Mouse (Mus musculus): ENCODE measurements around the gene Cers2. TPM values are rescaled to one million over a fixed set of nuclear protein-coding genes. Genes with fewer than 3 reads are reported as not detected.

Cers2 gene
- total and polyA plus RNA-seq, 3 experiments = 134 to 357 (median 307) TPM

- Histone ChIP-seq H3K36me3 (ENCODE audit: control insufficient read depth in 1 of 2, insufficient read depth in 2 of 2, low read length in 2 of 2) (peaks cover 8 to 13% of the 10 kb centered on the region in 2 experiments), H3K27me3 (ENCODE audit: control insufficient read depth in 1 of 2, insufficient read depth in 2 of 2, low read length in 2 of 2) (no peaks in the 10 kb centered on the region), H3K9me3 (replicated peaks; ENCODE audit: insufficient read depth, low read length) (no peaks in the 10 kb centered on the region), H3K4me1 (ENCODE audit: control insufficient read depth in 1 of 2, insufficient read depth in 2 of 2, low read length in 2 of 2) (peaks cover 6 to 17% of the 10 kb centered on the region in 2 experiments; a peak in 3 of 4 replicates), H3K4me3 (ENCODE audit: control insufficient read depth in 1 of 2, insufficient read depth in 1 of 2, low read depth in 2 of 2, low read length in 2 of 2) (no peak overlapping the region), H3K79me2 (ENCODE audit: control insufficient read depth, insufficient read depth, low read length, poor library complexity) (no peaks in the 10 kb centered on the region), H3K27ac (ENCODE audit: control insufficient read depth, low read depth, low read length) (no peak overlapping the region), H3K9ac (ENCODE audit: control insufficient read depth, low read depth, low read length, poor library complexity, severe bottlenecking) (no peak overlapping the region)
- DNase-seq (ENCODE audit: low read depth, low spot score) = no peak
- TF ChIP-seq RCOR1 (IDR thresholded peaks at IDR 0.05; ENCODE audit: low read depth, low read length) (peak; percentile 70), GATA1 (IDR thresholded peaks at IDR 0.05; ENCODE audit: low read depth, low read length) (0 out of 2 replicates have a peak, but pooled peaks have one; percentile 11), USF1 (IDR thresholded peaks at IDR 0.05; ENCODE audit: low read depth, low read length) (no peak)
These were observed 13.3 kb upstream of the Cers2 start for GRCm38 (mm10) chr3:95301204-95301796.

DNA sequence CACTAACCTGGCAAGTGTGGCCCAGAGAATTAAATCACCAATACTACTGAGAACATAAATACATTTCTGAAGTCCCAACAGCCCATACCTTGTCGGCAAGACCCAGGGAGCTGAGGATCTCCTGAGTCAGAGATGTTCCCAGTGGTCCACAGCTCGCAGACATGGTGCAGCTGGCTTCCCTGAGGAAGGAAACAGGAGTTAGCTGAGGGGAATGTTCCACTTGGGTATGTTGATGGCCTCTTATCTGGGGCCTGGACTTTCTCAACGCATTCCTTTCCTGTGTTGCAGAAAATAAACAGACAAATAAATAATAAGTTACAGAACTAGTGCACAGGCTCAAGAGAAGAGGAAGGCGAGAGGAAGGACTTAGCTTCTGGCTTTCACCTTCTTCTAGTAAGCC lies 8.3 kb upstream of the Cers2 start:
- no peak overlapping the region for H3K9ac ChIP-seq (ENCODE audit: control insufficient read depth, low read depth, low read length, poor library complexity, severe bottlenecking)
- no peak overlapping the region for H3K4me3 ChIP-seq (ENCODE audit: control insufficient read depth in 1 of 2, insufficient read depth in 1 of 2, low read depth in 2 of 2, low read length in 2 of 2)
- no peaks in the 10 kb centered on the region for H3K27me3 ChIP-seq (ENCODE audit: control insufficient read depth in 1 of 2, insufficient read depth in 2 of 2, low read length in 2 of 2)
- no peaks in the 10 kb centered on the region for H3K9me3 ChIP-seq (replicated peaks; ENCODE audit: insufficient read depth, low read length)
- H3K27ac ChIP-seq (ENCODE audit: control insufficient read depth, low read depth, low read length) = no peak overlapping the region
- no peak for DNase-seq (ENCODE audit: low read depth, low spot score)
- TF ChIP-seq E2F4 (IDR thresholded peaks at IDR 0.05; ENCODE audit: borderline replicate concordance, low read depth, low read length) (no peak), ELF1 (IDR thresholded peaks at IDR 0.05; ENCODE audit: low read depth, low read length) (no peak), RAD21 (IDR thresholded peaks at IDR 0.05; ENCODE audit: low read depth, low read length) (no peak), POLR2AphosphoS2 (IDR thresholded peaks at IDR 0.05; ENCODE audit: low read length) (no peak), MAFK (IDR thresholded peaks at IDR 0.05; ENCODE audit: borderline replicate concordance, low read depth, low read length) (no peak), TCF12 (IDR thresholded peaks at IDR 0.05; ENCODE audit: low read depth, low read length) (no peak), UBTF (IDR thresholded peaks at IDR 0.05; ENCODE audit: borderline replicate concordance, insufficient read depth, low read depth, low read length) (no peak), CTCF (IDR thresholded peaks at IDR 0.05 in 2 of 3, conservative IDR thresholded peaks at IDR 0.05 in 1 of 3; ENCODE audit: control insufficient read depth in 1 of 3, insufficient read depth in 1 of 3, low read depth in 2 of 3, low read length in 3 of 3, poor library complexity in 1 of 3, severe bottlenecking in 1 of 3) (no peak)
- H3K36me3 ChIP-seq (ENCODE audit: control insufficient read depth in 1 of 2, insufficient read depth in 2 of 2, low read length in 2 of 2) = peaks cover 0 to 12% of the 10 kb centered on the region in 2 experiments; a peak in 2 of 4 replicates
- H3K4me1 ChIP-seq (ENCODE audit: control insufficient read depth in 1 of 2, insufficient read depth in 2 of 2, low read length in 2 of 2) = peaks cover 5 to 13% of the 10 kb centered on the region in 2 experiments
- no peaks in the 10 kb centered on the region for H3K79me2 ChIP-seq (ENCODE audit: control insufficient read depth, insufficient read depth, low read length, poor library complexity)

DNA sequence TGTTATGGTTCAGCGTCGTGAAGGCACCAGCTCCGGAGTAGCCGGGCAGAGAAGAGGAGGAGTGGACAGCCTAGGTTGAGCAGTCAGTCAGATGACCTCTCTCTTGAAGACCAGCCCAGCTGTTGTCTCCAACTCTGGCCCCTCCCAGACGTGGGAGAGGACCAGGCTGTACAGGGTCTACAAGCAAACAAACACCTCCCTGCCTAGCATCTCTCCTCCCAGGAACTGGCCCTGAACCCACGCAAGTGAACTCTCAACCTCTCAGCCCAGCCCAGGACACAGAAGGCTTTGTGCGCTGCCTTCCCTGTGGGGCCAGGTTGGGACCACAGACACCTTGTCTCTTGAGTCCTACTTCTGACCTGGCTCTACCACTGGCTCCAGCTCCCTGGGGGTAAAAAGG lies 7.5 kb upstream of the Cers2 start, which contains the start of gene Anxa9:
TSS of gene Anxa9 (minus strand) at position 77 of the 400 bp plus-strand sequence.
- DNase-seq (ENCODE audit: low read depth, low spot score) = no peak
- no peak within 1 kb of the TSS for H3K9ac ChIP-seq (ENCODE audit: control insufficient read depth, low read depth, low read length, poor library complexity, severe bottlenecking)
- H3K9me3 ChIP-seq (replicated peaks; ENCODE audit: insufficient read depth, low read length) = no peaks in the 10 kb centered on the region
- no peaks in the 10 kb centered on the region for H3K79me2 ChIP-seq (ENCODE audit: control insufficient read depth, insufficient read depth, low read length, poor library complexity)
- TF ChIP-seq ZKSCAN1 (IDR thresholded peaks at IDR 0.05; ENCODE audit: low read depth, low read length) (no peak), SMC3 (IDR thresholded peaks at IDR 0.05; ENCODE audit: low read depth, low read length) (no peak), GABPA (IDR thresholded peaks at IDR 0.05; ENCODE audit: low read depth, low read length) (no peak), TCF12 (IDR thresholded peaks at IDR 0.05; ENCODE audit: low read depth, low read length) (no peak), E2F4 (IDR thresholded peaks at IDR 0.05; ENCODE audit: borderline replicate concordance, low read depth, low read length) (no peak), NRF1 (IDR thresholded peaks at IDR 0.05; ENCODE audit: insufficient read depth, low read depth, low read length, poor library complexity, severe bottlenecking) (no peak)
- H3K27me3 ChIP-seq (ENCODE audit: control insufficient read depth in 1 of 2, insufficient read depth in 2 of 2, low read length in 2 of 2) = no peaks in the 10 kb centered on the region
- H3K4me1 ChIP-seq (ENCODE audit: control insufficient read depth in 1 of 2, insufficient read depth in 2 of 2, low read length in 2 of 2) = peaks cover 9 to 21% of the 10 kb centered on the region in 2 experiments
- H3K27ac ChIP-seq (ENCODE audit: control insufficient read depth, low read depth, low read length) = no peak within 1 kb of the TSS
- peaks cover 0 to 20% of the 10 kb centered on the region in 2 experiments; a peak in 2 of 4 replicates for H3K36me3 ChIP-seq (ENCODE audit: control insufficient read depth in 1 of 2, insufficient read depth in 2 of 2, low read length in 2 of 2)
- H3K4me3 ChIP-seq (ENCODE audit: control insufficient read depth in 1 of 2, insufficient read depth in 1 of 2, low read depth in 2 of 2, low read length in 2 of 2) = no peak within 1 kb of the TSS
